Mouse (Mus musculus): Measurements from ENCODE around the gene Clca3a1.

DNA sequence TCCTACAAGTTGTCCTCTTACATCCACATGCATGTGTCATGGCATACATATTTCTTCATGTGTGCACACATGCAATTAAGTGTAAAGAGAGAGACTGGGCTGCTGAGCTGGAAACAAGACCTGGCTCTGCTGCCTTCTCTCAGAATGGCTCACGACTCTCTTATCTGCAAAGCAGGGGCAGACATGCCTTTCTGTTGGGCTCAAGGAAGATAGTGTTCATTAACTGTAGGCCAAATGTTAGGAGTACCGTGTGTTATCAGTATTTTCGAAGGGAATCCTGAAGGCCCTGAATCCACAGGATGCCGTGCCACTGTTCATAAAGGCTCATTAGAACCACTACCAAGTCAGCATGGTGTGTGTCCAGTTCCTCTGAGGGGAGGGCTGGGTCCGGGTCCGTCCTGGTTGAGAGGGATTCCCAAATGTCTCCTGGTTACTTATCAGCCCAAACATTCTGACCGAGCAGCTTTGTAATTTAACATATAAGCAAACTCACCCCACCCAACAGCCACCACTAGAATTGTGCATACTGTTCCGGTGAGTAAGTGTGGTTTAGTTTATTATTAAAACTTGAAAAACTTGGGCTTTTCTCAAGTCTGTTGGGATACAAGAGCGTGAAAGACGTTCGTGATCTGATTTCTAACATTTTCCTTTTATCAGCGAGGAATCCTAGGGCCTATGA is 77.5 kb downstream of the Clca3a1 start:
- no peak for TF ChIP-seq CTCF (IDR thresholded peaks at IDR 0.05; ENCODE audit: low read depth, low read length)
- no peak for TF ChIP-seq POLR2A (IDR thresholded peaks at IDR 0.05; ENCODE audit: borderline replicate concordance, low read depth, low read length)

Measured in bone marrow macrophage, adult 2 months (primary cell).